Mouse (Mus musculus): Measurements from ENCODE around the gene Ckap2. TPM values are rescaled to one million over a fixed set of nuclear protein-coding genes. Genes with fewer than 3 reads are reported as not detected.
A peak's percentile ranks its signal among the peaks of the same experiment; 100 is the strongest.
"Not testable (repeated sequence)": the region's sequence is repeated elsewhere in the genome, so short reads cannot be mapped to it uniquely, and the experiment has no call there.

Ckap2 gene
- polyA plus RNA-seq, 1 experiment from 2014 or later = 43.9 TPM

GRCm38 (mm10) chr8:22143764-22144491 lies 41.7 kb downstream of the Ckap2 start:
- no peak overlapping the region for H3K4me3 ChIP-seq
- H3K27me3 ChIP-seq (ENCODE audit: low read depth, poor library complexity, severe bottlenecking) = no peaks in the 10 kb centered on the region
- no peaks in the 10 kb centered on the region for H3K4me1 ChIP-seq
- no peaks in the 10 kb centered on the region for H3K9me3 ChIP-seq (replicated peaks)
- DNase-seq (ENCODE audit: low spot score) = no peak
- H3K27ac ChIP-seq = no peak overlapping the region
- peaks cover 24% of the 10 kb centered on the region; the same call in 1 of the 2 replicates for H3K36me3 ChIP-seq
- WGBS = 93% methylated on average over 1 of the region's 1 CpGs

DNA sequence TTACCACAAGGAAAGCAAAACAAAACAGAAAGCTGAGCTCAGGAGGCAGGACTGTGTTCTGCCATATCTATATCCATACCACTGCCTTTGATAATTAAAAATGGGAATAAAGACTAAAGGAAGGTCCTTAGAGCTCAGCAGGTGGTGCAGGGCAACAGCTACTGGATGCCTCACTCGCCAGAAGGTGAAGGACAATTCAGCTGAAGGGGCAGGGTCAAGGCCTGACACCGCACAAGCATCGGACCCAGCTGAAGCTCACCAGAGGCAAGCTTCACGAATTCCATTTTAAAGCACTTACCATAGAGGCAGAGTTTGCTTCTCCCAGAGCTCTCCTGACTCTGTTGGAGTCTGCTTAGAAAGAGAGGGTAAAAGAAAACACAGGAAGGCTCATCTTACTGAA lies 43.0 kb downstream of the Ckap2 start:
- WGBS = 81% methylated on average over 4 of the region's 4 CpGs
- no peak for DNase-seq (ENCODE audit: low spot score)
- H3K27me3 ChIP-seq (ENCODE audit: low read depth, poor library complexity, severe bottlenecking) = no peaks in the 10 kb centered on the region
- H3K9me3 ChIP-seq (replicated peaks) = no peaks in the 10 kb centered on the region
- no peak overlapping the region for H3K27ac ChIP-seq
- H3K36me3 ChIP-seq = peaks cover 21% of the 10 kb centered on the region; the same call in 1 of the 2 replicates
- no peaks in the 10 kb centered on the region for H3K4me1 ChIP-seq
- H3K4me3 ChIP-seq = no peak overlapping the region

DNA sequence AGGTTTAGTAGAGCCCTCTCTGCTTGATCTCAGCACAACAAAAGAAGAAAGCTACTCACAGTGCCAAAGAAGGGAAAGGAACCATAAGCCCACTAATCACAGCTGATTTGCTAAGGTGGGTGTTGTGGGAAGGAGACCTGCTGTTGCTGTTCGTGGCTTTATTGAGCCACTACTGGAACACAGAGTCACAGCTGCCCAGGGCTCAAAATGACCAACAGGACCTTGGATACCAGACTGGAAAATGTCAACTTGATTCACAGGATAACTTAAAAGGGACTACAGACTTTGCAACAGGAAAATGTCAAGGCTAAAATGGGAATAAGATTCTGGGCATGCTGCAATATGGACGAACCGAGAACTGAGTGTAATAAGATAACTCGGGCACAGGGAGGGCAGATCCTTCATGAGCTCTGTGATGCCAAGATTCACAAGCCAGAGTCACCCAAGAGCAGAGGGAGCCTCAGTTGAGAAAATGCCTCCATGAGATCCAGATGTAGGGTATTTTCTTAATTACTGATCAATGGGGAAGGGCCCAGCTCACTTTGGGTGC lies 43.7 kb downstream of the Ckap2 start:
- H3K27me3 ChIP-seq (ENCODE audit: low read depth, poor library complexity, severe bottlenecking) = no peaks in the 10 kb centered on the region
- H3K36me3 ChIP-seq = peaks cover 21% of the 10 kb centered on the region; the same call in 1 of the 2 replicates
- DNase-seq (ENCODE audit: low spot score) = no peak
- H3K4me3 ChIP-seq = no peak overlapping the region
- WGBS = 92% methylated on average over 4 of the region's 4 CpGs
- H3K27ac ChIP-seq = no peak overlapping the region
- H3K9me3 ChIP-seq (replicated peaks) = no peaks in the 10 kb centered on the region
- no peaks in the 10 kb centered on the region for H3K4me1 ChIP-seq

DNA sequence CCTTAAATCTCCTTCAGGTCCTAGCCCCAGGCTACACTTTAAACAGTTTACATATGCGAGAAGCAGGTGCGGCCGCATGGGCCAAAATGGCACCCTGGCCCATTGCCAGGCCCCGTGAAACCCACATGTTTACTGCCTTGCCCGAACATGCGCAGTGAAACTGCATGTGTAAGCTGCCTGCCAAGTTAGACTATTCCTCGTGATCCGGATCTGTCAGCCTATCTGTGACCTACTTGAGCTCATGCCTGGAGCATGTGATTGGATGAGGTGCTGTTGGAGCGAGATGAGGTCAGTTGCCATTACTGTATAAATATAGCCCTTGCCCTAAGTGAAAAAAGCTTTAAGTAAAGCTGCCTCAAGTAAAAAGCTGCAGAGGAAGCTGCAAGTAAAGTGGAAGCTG lies 49.2 kb downstream of the Ckap2 start:
- H3K4me1 ChIP-seq; DNase-seq (ENCODE audit: low spot score); H3K4me3 ChIP-seq; H3K27me3 ChIP-seq (ENCODE audit: low read depth, poor library complexity, severe bottlenecking); H3K9me3 ChIP-seq (replicated peaks); H3K27ac ChIP-seq: not testable (repeated sequence)
- WGBS = 96% methylated on average over 9 of the region's 9 CpGs
- peaks cover 16% of the 10 kb centered on the region; the same call in 1 of the 2 replicates for H3K36me3 ChIP-seq

DNA sequence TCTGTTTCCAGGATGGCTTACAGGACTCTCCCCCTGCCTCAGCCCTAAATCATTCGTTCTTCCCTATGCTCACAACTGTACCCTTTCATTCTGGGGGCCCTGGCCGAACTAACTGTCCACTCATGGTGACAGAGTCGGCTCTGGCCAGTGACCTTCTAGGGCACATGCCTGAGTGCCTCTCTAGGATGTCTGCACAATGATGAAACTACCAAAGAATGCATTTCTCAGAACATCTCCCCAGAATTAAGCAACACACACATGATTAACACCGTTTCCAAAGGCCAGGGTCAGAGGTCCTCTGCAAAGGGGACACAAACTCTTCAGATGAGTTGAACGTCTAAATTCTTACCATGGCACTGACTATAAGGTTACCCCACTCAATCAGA lies 50.9 kb downstream of the Ckap2 start:
- H3K27ac ChIP-seq = no peak overlapping the region
- WGBS = 88% methylated on average over 5 of the region's 5 CpGs
- DNase-seq (ENCODE audit: low spot score) = no peak

GRCm38 (mm10) chr8:22134078-22134749 lies 51.4 kb downstream of the Ckap2 start:
- Histone ChIP-seq H3K27me3 (ENCODE audit: low read depth, poor library complexity, severe bottlenecking) (no peaks in the 10 kb centered on the region), H3K36me3 (peaks cover 11% of the 10 kb centered on the region; the same call in 1 of the 2 replicates), H3K4me3 (no peak overlapping the region), H3K27ac (no peak overlapping the region), H3K9me3 (replicated peaks) (no peaks in the 10 kb centered on the region), H3K4me1 (no peaks in the 10 kb centered on the region)
- no peak for DNase-seq (ENCODE audit: low spot score)
- WGBS = 90% methylated on average over 7 of the region's 7 CpGs

More for the DNA sequence above, 50.9 kb downstream of the Ckap2 start:
- Histone ChIP-seq H3K4me1 (no peaks in the 10 kb centered on the region), H3K4me3 (no peak overlapping the region), H3K27me3 (ENCODE audit: low read depth, poor library complexity, severe bottlenecking) (no peaks in the 10 kb centered on the region), H3K9me3 (replicated peaks) (no peaks in the 10 kb centered on the region), H3K36me3 (peaks cover 11% of the 10 kb centered on the region; the same call in 1 of the 2 replicates)

- H3K27ac ChIP-seq = no peak overlapping the region
- no peak overlapping the region for H3K4me3 ChIP-seq
- no peak for DNase-seq (ENCODE audit: low spot score)
- H3K36me3 ChIP-seq = peaks cover 26% of the 10 kb centered on the region
- H3K9me3 ChIP-seq (replicated peaks) = no peaks in the 10 kb centered on the region
- H3K4me1 ChIP-seq = no peaks in the 10 kb centered on the region
- WGBS = 83% methylated on average over 12 of the region's 12 CpGs
- no peaks in the 10 kb centered on the region for H3K27me3 ChIP-seq (ENCODE audit: low read depth, poor library complexity, severe bottlenecking)
Observed at GRCm38 (mm10) chr8:22132062-22132461, 53.6 kb downstream of the Ckap2 start.

- 2% methylated on average over 29 of the region's 29 CpGs for WGBS
- H3K4me3 ChIP-seq = peak within 1 kb of the TSS; percentile 55
- H3K27ac ChIP-seq = no peak within 1 kb of the TSS
- peaks cover 6% of the 10 kb centered on the region for H3K4me1 ChIP-seq
- H3K36me3 ChIP-seq = peaks cover 15% of the 10 kb centered on the region
- no peaks in the 10 kb centered on the region for H3K27me3 ChIP-seq (ENCODE audit: low read depth, poor library complexity, severe bottlenecking)
- no peaks in the 10 kb centered on the region for H3K9me3 ChIP-seq (replicated peaks)
- peak; percentile 66 for DNase-seq (ENCODE audit: low spot score)
Observed at GRCm38 (mm10) chr8:22124220-22125152, 61.1 kb downstream of the Ckap2 start, which contains the start of gene Nek5. TSS of gene Nek5 (minus strand) at chr8:22125053.

Other genes starting within 250 kb of the Ckap2 start
- not detected in 2 replicates for gene Defb35, start 247.5 kb downstream of the Ckap2 start, polyA plus RNA-seq (2016; fragmentation: Nextera tagmentation; extraction: Ambion mirVana)
- gene Defb13, start 239.1 kb downstream of the Ckap2 start, polyA plus RNA-seq (2016; fragmentation: Nextera tagmentation; extraction: Ambion mirVana) = not detected in 2 replicates
- gene Fam90a1a, start 227.1 kb downstream of the Ckap2 start, polyA plus RNA-seq (2016; fragmentation: Nextera tagmentation; extraction: Ambion mirVana) = not detected in 2 replicates
- not detected in 2 replicates for gene Ccdc70, start 216.0 kb downstream of the Ckap2 start, polyA plus RNA-seq (2016; fragmentation: Nextera tagmentation; extraction: Ambion mirVana)
- gene Atp7b, start 125.5 kb downstream of the Ckap2 start, polyA plus RNA-seq (2016; fragmentation: Nextera tagmentation; extraction: Ambion mirVana) = 0.89 and 1.1 TPM in 2 replicates
- gene Alg11, start 125.1 kb downstream of the Ckap2 start, polyA plus RNA-seq (2016; fragmentation: Nextera tagmentation; extraction: Ambion mirVana) = 33.4 and 45.6 TPM in 2 replicates
- gene Nek5, start 60.8 kb downstream of the Ckap2 start, polyA plus RNA-seq (2016; fragmentation: Nextera tagmentation; extraction: Ambion mirVana) = not detected in 2 replicates
- 7.1 TPM in 2 replicates for gene Nek3, start 19.4 kb downstream of the Ckap2 start, polyA plus RNA-seq (2016; fragmentation: Nextera tagmentation; extraction: Ambion mirVana)
- gene Vps36, start 7.0 kb upstream of the Ckap2 start, polyA plus RNA-seq (2016; fragmentation: Nextera tagmentation; extraction: Ambion mirVana) = 37.5 and 38.6 TPM in 2 replicates
- gene Thsd1, start 41.5 kb upstream of the Ckap2 start, polyA plus RNA-seq (2016; fragmentation: Nextera tagmentation; extraction: Ambion mirVana) = 11.1 and 11.4 TPM in 2 replicates
- not detected in 2 replicates for gene Tpte, start 97.6 kb upstream of the Ckap2 start, polyA plus RNA-seq (2016; fragmentation: Nextera tagmentation; extraction: Ambion mirVana)
- gene Slc25a15, start 212.8 kb upstream of the Ckap2 start, polyA plus RNA-seq (2016; fragmentation: Nextera tagmentation; extraction: Ambion mirVana) = 18.9 and 20.7 TPM in 2 replicates
- gene Mrps31, start 225.5 kb upstream of the Ckap2 start, polyA plus RNA-seq (2016; fragmentation: Nextera tagmentation; extraction: Ambion mirVana) = 42.7 and 44.3 TPM in 2 replicates

Data from limb, embryonic 10.5 days (tissue).